Mouse (Mus musculus) erythroblast, adult 5-6 weeks (primary cell): Measurements from ENCODE around the gene Htr1d. TPM values are rescaled to one million over a fixed set of nuclear protein-coding genes. Genes with fewer than 3 reads are reported as not detected.

Experiments
- ATAC-seq: replicated peaks from 2 replicates; pipeline ENCODE4 v1.8.0; 2016; ENCODE audit warnings: moderate number of reproducible peaks, mild to moderate bottlenecking, moderate TSS enrichment, inconsistent platforms; ENCODE audit not compliant: poor library complexity, low FRiP score, severe bottlenecking
- total RNA-seq, 2 experiments: library from RNA; stranded (forward) in 1 of 2; stranded (reverse) in 1 of 2; fragments of 150-400 nt in 1 of 2; fragments of 200-764, 138-1000 nt in 1 of 2; gene quantifications; 2 replicates each; pipeline versions ENCODE4 v1.2.3 to v1.2.4; 2015 to 2017; ENCODE audit warnings: low replicate concordance in 2 of 2

The Htr1d gene
- total RNA-seq, 2 experiments from 2014 or later, result not detected

GRCm38 (mm10) chr4:136450271-136450670 lies 26.9 kb downstream of the Htr1d start:
- ATAC-seq, result no peak

- ATAC-seq, result no peak
Measured at GRCm38 (mm10) chr4:136451564-136451963, 28.2 kb downstream of the Htr1d start.

GRCm38 (mm10) chr4:136452286-136452685 lies 29.0 kb downstream of the Htr1d start:
- ATAC-seq, result no peak

- no peak for ATAC-seq
Measured at GRCm38 (mm10) chr4:136452792-136453191, 29.5 kb downstream of the Htr1d start.

GRCm38 (mm10) chr4:136454850-136455260 lies 31.5 kb downstream of the Htr1d start:
- ATAC-seq, result peak; percentile 67

GRCm38 (mm10) chr4:136456516-136457218 lies 33.3 kb downstream of the Htr1d start:
- no peak for ATAC-seq

- no peak for ATAC-seq
Measured at GRCm38 (mm10) chr4:136458276-136458675, 35.0 kb downstream of the Htr1d start.

- no peak for ATAC-seq
Measured at GRCm38 (mm10) chr4:136459210-136459609, 35.9 kb downstream of the Htr1d start.

GRCm38 (mm10) chr4:136461206-136461605 lies 37.9 kb downstream of the Htr1d start:
- no peak for ATAC-seq

GRCm38 (mm10) chr4:136461761-136462085 lies 38.4 kb downstream of the Htr1d start:
- no peak for ATAC-seq

GRCm38 (mm10) chr4:136462086-136462838 lies 38.9 kb downstream of the Htr1d start, which contains the start of gene 6030445D17Rik:
Gene 6030445D17Rik (plus strand): TSS chr4:136462250.
- ATAC-seq, result no peak

- ATAC-seq, result no peak
Measured at GRCm38 (mm10) chr4:136462839-136463178, 39.5 kb downstream of the Htr1d start.

GRCm38 (mm10) chr4:136463436-136463835 lies 40.1 kb downstream of the Htr1d start:
- no peak for ATAC-seq

- ATAC-seq, result no peak
Measured at GRCm38 (mm10) chr4:136466226-136466625, 42.9 kb downstream of the Htr1d start.

- ATAC-seq, result no peak
Measured at GRCm38 (mm10) chr4:136468553-136469327, 45.4 kb downstream of the Htr1d start.

- ATAC-seq, result peak; percentile 60
Measured at GRCm38 (mm10) chr4:136469371-136469903, 46.1 kb downstream of the Htr1d start, which contains the start of gene Luzp1. Gene Luzp1 (plus strand): TSS chr4:136469761.

- no peak for ATAC-seq
Measured at GRCm38 (mm10) chr4:136469941-136470346, 46.6 kb downstream of the Htr1d start.

- no peak for ATAC-seq
Measured at GRCm38 (mm10) chr4:136470347-136471071, 47.2 kb downstream of the Htr1d start.

GRCm38 (mm10) chr4:136476692-136477091 lies 53.4 kb downstream of the Htr1d start:
- no peak for ATAC-seq

GRCm38 (mm10) chr4:136486549-136486948 lies 63.2 kb downstream of the Htr1d start:
- ATAC-seq, result no peak
